Mouse (Mus musculus) heart, embryonic 16.5 days (tissue): ENCODE data around the gene Filip1. TPM values are rescaled to one million over a fixed set of nuclear protein-coding genes. Genes with fewer than 3 reads are reported as not detected.
A peak's percentile ranks its signal among the peaks of the same experiment; 100 is the strongest.

Experiments
- ATAC-seq: fragments of 200-750 bp; cut with Nextera tagmentation; replicated peaks from 2 replicates; pipeline ENCODE4 v1.8.0; 2017; ENCODE audit warnings: moderate number of reproducible peaks; ENCODE audit not compliant: insufficient read depth, low FRiP score; ENCODE audit errors: extremely low read depth
- H3K27ac ChIP-seq: fragments of 300-500 bp; sonication (generic); 2 replicates; pipeline ENCODE4 v1.5.1; 2014; ENCODE audit warnings: mild to moderate bottlenecking, low read length, control low read depth, moderate library complexity
- H3K27me3 ChIP-seq: fragments of 300-500 bp; sonication (generic); 2 replicates; pipeline ENCODE4 v1.6.1; 2014; ENCODE audit warnings: low read length, mixed read lengths; ENCODE audit not compliant: control insufficient read depth, insufficient read depth
- H3K36me3 ChIP-seq: fragments of 300-500 bp; sonication (generic); 2 replicates; pipeline ENCODE4 v1.6.1; 2014; ENCODE audit not compliant: control insufficient read depth, insufficient read depth
- H3K4me1 ChIP-seq: fragments of 300-500 bp; sonication (generic); 2 replicates; pipeline ENCODE4 v1.6.1; 2014; ENCODE audit warnings: low read length, mixed read lengths; ENCODE audit not compliant: control insufficient read depth, insufficient read depth
- H3K4me2 ChIP-seq: fragments of 300-500 bp; sonication (generic); 2 replicates; pipeline ENCODE4 v1.6.1; 2014; ENCODE audit warnings: low read depth, mild to moderate bottlenecking, control low read depth, low read length
- H3K4me3 ChIP-seq: fragments of 300-500 bp; sonication (generic); 2 replicates; pipeline ENCODE4 v1.5.1; 2014; ENCODE audit warnings: mild to moderate bottlenecking, control low read depth, low read length
- H3K9ac ChIP-seq: fragments of 300-500 bp; sonication (generic); 2 replicates; pipeline ENCODE4 v1.6.1; 2014; ENCODE audit warnings: low read length, control low read depth
- H3K9me3 ChIP-seq: fragments of 300-500 bp; sonication (generic); replicated peaks from 2 replicates; pipeline ENCODE4 v1.6.1; 2016; ENCODE audit warnings: low read length; ENCODE audit not compliant: control insufficient read depth
- WGBS: fragments of 180-500 bp; shearing (Covaris S2); extraction: QIAGEN DNeasy Blood & Tissue Kit; methylation state at CpG from one replicate; pipeline ENCODE4 v1.1.7; 2014; 5-methylcytosine and 5-hydroxymethylcytosine counted together
- polyA plus RNA-seq: library from polyadenylated mRNA; unstranded; fragments of >200 nt; fragmentation: Nextera tagmentation; extraction: Ambion mirVana; gene quantifications from 2 replicates; pipeline ENCODE4 v1.2.1, GENCODE M21; 2015

The Filip1 gene
- polyA plus RNA-seq, 1 experiment from 2014 or later, result 32.1 TPM

DNA sequence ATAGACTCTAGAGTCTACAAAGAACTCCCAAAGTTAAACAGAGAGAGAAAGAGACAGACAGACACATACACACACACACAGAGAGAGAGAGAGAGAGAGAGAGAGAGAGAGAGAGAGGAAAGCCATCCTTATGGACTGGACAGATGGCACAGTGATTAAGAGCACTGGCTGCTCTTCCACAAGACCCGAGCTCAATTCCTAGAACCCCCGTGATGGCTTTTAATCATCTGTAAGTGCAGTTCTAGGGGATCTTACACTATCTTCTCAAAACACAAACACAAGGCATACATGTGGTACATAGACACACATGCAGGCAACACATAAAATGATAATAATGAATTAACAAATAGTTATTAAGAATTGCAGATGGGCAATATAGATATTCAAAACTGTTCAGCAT, 64.3 kb downstream of the Filip1 start:
- 53% methylated on average over 2 of the region's 2 CpGs for WGBS
- Histone ChIP-seq H3K4me1 (peaks cover 50% of the 10 kb centered on the region), H3K27ac (no peak overlapping the region), H3K9ac (no peak overlapping the region), H3K4me3 (no peak overlapping the region), H3K4me2 (no peak overlapping the region), H3K36me3 (peaks cover 6% of the 10 kb centered on the region; the same call in 1 of the 2 replicates), H3K9me3 (no peaks in the 10 kb centered on the region), H3K27me3 (no peaks in the 10 kb centered on the region)
- no peak for ATAC-seq

DNA sequence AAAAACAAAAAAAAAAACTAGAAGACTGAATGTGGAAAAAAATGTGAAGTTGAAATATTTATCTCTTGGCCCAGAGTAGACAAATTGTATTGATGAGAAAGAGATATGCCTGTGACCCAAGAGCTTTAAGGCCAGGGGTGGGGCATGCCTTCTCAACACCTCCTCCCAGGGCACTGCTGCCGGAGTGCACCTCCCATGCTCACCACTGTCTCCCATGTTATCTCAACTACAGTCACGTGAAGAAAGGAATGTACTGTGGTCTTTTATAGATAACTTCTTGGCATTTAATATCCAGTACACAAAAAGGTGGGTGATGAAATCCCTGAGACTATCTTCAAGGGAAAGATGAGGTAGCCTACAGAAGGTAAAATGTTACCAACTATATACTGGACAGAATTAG, 64.7 kb downstream of the Filip1 start:
- no peak overlapping the region for H3K27ac ChIP-seq
- H3K4me3 ChIP-seq, result no peak overlapping the region
- WGBS, result 20% methylated on average over 2 of the region's 2 CpGs
- ATAC-seq, result no peak
- H3K9ac ChIP-seq, result no peak overlapping the region
- peaks cover 6% of the 10 kb centered on the region; the same call in 1 of the 2 replicates for H3K36me3 ChIP-seq
- H3K4me1 ChIP-seq, result peaks cover 50% of the 10 kb centered on the region
- H3K4me2 ChIP-seq, result no peak overlapping the region
- H3K27me3 ChIP-seq, result no peaks in the 10 kb centered on the region
- H3K9me3 ChIP-seq, result no peaks in the 10 kb centered on the region

DNA sequence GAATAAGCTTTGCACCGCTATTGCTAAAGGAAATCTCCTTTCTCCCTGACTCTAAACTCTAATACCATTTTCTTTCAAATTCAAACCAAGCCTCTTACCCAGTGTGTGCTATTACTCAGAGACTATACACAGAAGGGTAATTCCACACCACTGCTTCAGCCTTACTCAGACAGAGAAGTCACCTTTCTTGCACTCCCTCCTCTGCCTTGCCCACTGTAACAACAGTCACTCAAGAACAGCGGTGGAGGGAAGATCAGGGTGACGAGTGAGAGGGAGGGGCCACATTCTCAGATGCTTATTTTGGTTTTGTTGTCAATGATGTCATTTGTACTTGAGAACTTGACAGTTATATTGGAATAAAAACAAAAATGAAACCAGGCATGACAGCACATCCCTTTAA, 65.2 kb downstream of the Filip1 start:
- Histone ChIP-seq H3K36me3 (peaks cover 6% of the 10 kb centered on the region; the same call in 1 of the 2 replicates), H3K27ac (peak overlapping the region; percentile 48), H3K4me2 (no peak overlapping the region), H3K27me3 (no peaks in the 10 kb centered on the region), H3K9me3 (no peaks in the 10 kb centered on the region), H3K4me1 (peaks cover 44% of the 10 kb centered on the region), H3K9ac (no peak overlapping the region), H3K4me3 (no peak overlapping the region)
- 54% methylated on average over 3 of the region's 3 CpGs for WGBS
- no peak for ATAC-seq

DNA sequence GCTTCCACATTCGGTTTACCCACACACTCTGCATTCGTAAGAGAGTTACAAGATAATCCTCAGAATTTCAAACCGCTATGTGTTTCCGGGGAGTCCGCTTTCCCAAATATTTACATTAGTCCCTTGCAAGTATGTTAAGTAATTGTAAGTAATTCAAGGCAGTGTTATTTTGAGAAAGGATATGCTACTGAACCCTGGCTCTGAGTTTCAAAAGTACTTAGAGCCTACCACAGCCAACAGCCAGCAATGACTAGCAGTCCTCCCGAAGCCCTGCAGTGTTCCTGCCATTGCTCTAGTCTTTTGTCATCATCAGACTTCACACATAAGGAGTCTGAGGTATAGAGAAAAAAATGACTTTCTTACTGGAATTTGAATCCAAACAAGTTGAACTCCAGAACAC, 67.8 kb downstream of the Filip1 start:
- H3K4me2 ChIP-seq, result no peak overlapping the region
- no peaks in the 10 kb centered on the region for H3K27me3 ChIP-seq
- H3K9me3 ChIP-seq, result no peaks in the 10 kb centered on the region
- no peak overlapping the region for H3K4me3 ChIP-seq
- peaks cover 30% of the 10 kb centered on the region for H3K4me1 ChIP-seq
- no peaks in the 10 kb centered on the region for H3K36me3 ChIP-seq
- H3K9ac ChIP-seq, result no peak overlapping the region
- 67% methylated on average over 6 of the region's 6 CpGs for WGBS
- ATAC-seq, result no peak
- no peak overlapping the region for H3K27ac ChIP-seq

DNA sequence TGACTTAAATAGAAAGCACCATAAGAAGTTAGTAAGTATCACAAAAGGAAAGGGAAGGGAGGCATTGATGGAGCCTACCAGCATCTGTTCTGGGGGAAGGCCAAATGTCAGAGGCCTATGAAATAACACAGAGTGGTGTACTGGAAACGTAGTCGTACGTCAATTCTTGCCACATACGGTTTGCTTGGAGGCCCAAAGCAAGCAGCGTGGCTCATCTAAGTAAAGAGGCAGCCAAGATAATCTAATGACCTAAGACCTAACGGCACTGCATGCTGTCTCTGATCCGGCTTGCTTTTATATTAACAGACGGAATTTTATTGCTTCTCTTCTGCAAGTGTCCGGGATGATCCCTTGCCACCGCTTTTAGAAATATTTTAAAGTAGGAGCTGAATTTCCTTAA, 68.7 kb downstream of the Filip1 start:
- peak overlapping the region; percentile 23; the same call in 1 of the 2 replicates for H3K27ac ChIP-seq
- WGBS, result 52% methylated on average over 10 of the region's 10 CpGs
- ATAC-seq, result no peak

DNA sequence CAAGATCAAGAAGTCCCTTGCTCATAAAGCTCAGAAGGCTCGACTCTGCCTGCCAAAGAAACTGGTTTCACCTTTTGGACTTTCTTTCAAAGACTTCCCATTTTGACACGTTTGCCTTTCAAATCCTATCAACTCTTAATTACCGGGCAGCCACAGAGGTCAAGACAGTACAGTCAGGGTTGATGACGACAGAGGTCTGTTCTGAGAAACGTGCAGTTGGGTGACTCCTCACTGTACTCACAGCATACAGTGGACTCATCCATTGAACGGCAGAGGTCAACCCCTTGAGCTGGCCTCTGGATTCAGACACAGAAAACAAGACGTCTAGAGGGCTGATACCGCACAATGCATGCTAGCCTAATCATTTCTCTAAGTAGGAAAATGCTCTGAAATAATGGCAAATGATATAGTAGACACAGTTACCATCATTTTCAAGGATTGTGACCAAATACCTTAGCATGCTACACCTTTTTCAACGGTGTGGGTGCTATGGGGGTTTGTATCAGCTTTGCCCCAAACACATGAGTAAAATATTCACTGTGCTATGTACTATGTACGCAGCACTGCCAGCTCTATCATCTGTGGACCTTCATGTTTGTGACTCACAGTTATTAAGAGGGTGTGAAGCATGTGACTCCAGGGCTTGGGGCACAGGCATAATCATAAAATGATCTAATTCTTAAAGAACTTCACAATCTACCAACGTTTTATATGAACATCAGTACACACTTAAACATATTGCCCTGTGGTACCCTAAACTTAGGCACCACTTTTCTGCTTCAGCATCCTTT, 74.0 kb downstream of the Filip1 start:
- H3K27me3 ChIP-seq, result no peaks in the 10 kb centered on the region
- WGBS, result 54% methylated on average over 11 of the region's 11 CpGs
- H3K27ac ChIP-seq, result peak overlapping the region; percentile 27; the same call in 1 of the 2 replicates
- ATAC-seq, result 0 out of 2 replicates have a peak, but pooled peaks have one; percentile 32
- H3K4me1 ChIP-seq, result peaks cover 15% of the 10 kb centered on the region
- H3K4me3 ChIP-seq, result no peak overlapping the region
- no peak overlapping the region for H3K9ac ChIP-seq
- H3K4me2 ChIP-seq, result no peak overlapping the region
- no peaks in the 10 kb centered on the region for H3K9me3 ChIP-seq
- no peaks in the 10 kb centered on the region for H3K36me3 ChIP-seq

More for the DNA sequence above, 68.7 kb downstream of the Filip1 start:
- Histone ChIP-seq H3K27me3 (no peaks in the 10 kb centered on the region), H3K36me3 (no peaks in the 10 kb centered on the region), H3K9me3 (no peaks in the 10 kb centered on the region), H3K4me1 (peaks cover 33% of the 10 kb centered on the region), H3K4me3 (no peak overlapping the region), H3K9ac (no peak overlapping the region), H3K4me2 (no peak overlapping the region)

DNA sequence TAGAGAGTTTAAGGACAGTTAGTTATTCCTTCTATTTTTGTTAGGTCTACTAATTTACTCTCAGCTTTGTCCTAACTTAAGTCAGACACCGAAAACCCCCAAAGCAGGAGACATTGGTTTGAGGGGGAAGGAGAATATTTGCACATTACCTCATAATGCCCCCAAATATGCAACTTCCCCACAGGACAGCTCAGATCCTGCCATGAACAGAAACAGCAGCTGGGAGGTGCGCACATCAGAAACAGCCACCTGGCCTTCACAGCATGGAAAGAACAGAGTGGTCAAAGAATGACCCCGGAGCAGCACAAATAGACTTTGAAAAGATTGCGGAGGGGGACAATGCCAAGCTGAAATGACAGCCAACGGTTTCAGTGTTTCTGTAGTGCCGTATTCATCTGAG, 75.1 kb downstream of the Filip1 start:
- Histone ChIP-seq H3K4me2 (no peak overlapping the region), H3K9ac (no peak overlapping the region), H3K9me3 (no peaks in the 10 kb centered on the region), H3K27ac (no peak overlapping the region), H3K36me3 (no peaks in the 10 kb centered on the region), H3K4me3 (no peak overlapping the region), H3K27me3 (no peaks in the 10 kb centered on the region), H3K4me1 (peaks cover 15% of the 10 kb centered on the region)
- ATAC-seq, result no peak
- WGBS, result 78% methylated on average over 6 of the region's 6 CpGs

DNA sequence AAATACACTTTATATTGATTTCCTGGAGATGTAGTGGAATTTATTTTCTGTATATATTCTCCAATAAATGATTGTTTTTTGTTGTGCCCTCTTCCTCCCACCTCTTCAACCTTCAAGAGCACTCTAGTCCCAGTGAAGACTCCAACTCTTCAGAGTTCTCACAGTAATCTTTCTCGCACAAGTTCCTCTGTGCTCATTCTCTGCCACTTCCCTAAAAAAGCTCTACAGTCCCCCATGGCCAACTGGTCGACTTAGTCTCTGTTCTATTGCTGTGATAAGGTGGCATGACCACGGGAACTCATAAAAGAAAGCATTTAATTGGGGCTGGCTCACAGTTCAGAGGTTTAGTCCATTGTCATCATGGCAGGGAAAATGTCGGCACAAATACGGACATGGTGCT, 80.1 kb downstream of the Filip1 start:
- Histone ChIP-seq H3K27me3 (no peaks in the 10 kb centered on the region), H3K4me2 (no peak overlapping the region), H3K4me3 (no peak overlapping the region), H3K4me1 (peaks cover 8% of the 10 kb centered on the region), H3K9me3 (no peaks in the 10 kb centered on the region), H3K36me3 (no peaks in the 10 kb centered on the region), H3K27ac (no peak overlapping the region), H3K9ac (no peak overlapping the region)
- ATAC-seq, result no peak
- WGBS, result 89% methylated on average over 5 of the region's 5 CpGs

DNA sequence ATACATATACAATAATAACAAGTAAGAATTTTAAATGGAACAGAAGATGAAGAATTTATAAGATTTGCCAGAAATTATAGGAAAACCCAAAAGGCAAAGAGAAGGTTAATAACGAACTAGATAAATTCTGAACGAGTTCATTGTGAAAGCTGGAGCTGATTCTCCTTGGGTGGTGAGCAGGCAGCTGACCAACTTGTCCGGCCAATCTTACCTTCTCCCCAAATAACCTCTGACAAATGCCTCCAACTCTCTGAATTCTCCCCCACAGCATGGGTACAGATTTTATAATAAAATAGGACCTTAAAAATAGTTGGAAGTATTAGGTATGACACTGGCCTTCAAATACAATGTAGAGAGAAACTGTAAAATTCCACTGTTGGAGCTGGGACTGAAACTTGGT, 84.6 kb downstream of the Filip1 start:
- Histone ChIP-seq H3K4me1 (peaks cover 23% of the 10 kb centered on the region), H3K9ac (no peak overlapping the region), H3K4me3 (no peak overlapping the region), H3K27me3 (no peaks in the 10 kb centered on the region), H3K9me3 (no peaks in the 10 kb centered on the region), H3K4me2 (no peak overlapping the region), H3K27ac (no peak overlapping the region), H3K36me3 (no peaks in the 10 kb centered on the region)
- ATAC-seq, result no peak
- WGBS, result 67% methylated on average over 3 of the region's 3 CpGs
